Mouse (Mus musculus): ENCODE measurements around the gene Ptpn22.
"Not testable (repeated sequence)": the region's sequence is repeated elsewhere in the genome, so short reads cannot be mapped to it uniquely, and the experiment has no call there.

Ptpn22 gene

DNA sequence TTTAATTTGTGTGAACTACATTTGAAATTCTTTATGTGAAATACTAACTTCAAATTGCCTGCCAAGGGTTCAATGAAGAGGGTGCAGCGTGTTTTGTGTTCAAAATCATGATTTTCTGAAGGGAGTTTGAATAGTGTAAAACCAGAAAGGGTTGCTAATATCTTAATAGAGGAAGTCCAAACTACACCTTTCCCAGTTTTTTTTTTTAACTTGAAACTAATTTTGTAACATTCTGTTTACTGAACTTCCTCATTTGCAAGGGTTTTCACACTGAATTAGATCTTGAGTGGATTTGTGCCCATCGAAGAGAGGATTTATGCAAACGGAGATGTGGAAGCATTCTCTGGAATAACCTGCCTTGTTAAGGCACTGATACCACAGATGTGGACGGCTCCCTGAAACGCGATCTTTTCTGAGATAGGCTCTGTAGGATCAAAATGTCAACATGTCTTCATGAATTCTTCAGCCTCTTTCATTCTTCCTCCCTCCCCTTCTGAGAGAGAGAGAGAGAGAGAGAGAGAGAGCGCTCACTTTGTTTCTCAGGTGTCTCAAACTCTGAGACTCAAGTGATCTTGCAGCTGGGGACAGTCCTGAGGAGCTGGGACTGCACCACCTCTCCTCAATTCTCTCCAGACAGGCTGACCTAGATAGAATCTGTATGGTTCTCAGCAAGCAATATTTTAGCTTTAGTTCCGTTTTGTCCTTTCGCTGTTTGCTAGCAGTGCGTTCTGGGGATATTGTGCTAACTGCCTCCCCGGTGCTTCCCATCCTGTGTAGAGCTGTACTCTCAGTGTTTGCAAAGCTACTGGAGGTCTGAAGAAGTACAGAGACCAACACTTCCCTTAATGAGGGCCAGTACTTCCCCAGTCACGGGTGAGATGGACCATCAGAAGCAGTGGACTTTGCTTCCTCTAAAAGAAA lies at the start of gene Ptpn22:
TSS of gene Ptpn22 (plus strand) at position 915 of the 921 bp plus-strand sequence.
- peak; percentile 46 for DNase-seq

- DNase-seq: no peak
Observed at GRCm38 (mm10) chr3:103809799-103810150, 49.8 kb upstream of the Ptpn22 start.

- DNase-seq: no peak
Observed at GRCm38 (mm10) chr3:103810967-103811366, 48.6 kb upstream of the Ptpn22 start.

DNA sequence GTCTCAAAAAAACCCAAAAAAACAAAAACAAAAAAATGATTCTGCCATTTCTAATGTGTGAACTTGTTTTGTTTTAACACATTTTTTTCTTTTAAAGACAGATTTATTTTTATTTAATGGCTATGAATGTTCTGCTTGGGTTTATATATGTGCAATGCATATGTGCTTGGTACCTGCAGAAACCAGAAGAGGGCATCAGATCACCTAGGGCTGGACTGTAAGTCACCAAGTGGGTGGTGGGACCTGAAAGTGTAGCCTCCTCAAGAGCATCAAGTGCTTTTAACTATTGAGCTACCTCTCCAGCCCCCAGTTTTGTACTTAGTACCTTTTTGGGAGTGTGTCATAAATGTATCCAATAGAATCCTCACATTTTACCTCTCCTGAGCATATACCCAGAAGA lies 32.0 kb upstream of the Ptpn22 start:
- DNase-seq: no peak

GRCm38 (mm10) chr3:103829036-103829435 lies 30.6 kb upstream of the Ptpn22 start:
- no peak for DNase-seq

- not testable (repeated sequence) for DNase-seq
Observed at GRCm38 (mm10) chr3:103830681-103831080, 28.9 kb upstream of the Ptpn22 start.

DNA sequence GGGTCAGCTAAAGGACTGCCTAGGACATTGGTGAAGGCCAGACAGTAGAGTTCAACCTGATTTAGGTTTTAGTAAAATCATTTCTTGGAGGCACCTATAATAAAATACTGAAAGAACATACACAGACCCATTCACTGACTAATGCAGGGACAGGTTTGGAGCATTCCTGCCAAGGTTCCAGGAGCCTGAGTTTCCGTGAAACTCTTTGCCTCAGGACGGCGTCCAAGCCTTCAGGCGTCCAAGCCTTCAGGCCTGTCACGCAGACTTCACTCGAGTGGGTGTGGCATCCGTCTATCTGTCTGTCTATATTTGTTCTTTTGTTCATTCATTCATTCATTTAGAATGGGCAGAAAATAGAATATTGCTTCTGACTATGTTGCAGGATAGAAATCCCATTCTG lies 28.4 kb upstream of the Ptpn22 start:
- DNase-seq: no peak

GRCm38 (mm10) chr3:103832426-103832825 lies 27.2 kb upstream of the Ptpn22 start, which contains the start of gene Bcl2l15:
Gene Bcl2l15, plus strand, starts transcription at chr3:103832601.
- no peak for DNase-seq

DNA sequence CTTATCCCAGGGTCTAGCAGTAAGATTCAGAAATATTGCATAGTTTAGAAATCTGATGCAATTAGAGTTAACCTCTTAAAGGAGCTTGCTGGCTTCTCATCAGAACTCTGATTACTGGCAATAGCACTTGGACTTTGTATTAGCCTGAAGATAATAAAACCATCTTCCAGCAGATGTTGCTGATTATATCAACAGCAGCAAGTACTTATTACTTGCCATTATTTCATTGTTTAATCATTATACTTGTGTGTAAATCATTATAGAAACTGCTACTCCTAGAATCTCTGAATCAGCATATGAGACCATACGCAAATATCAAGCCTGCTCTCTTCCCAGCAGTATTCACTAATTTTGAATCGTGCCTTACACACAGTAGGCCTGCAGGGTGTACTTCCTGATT lies 25.6 kb upstream of the Ptpn22 start:
- peak; percentile 26 for DNase-seq

DNA sequence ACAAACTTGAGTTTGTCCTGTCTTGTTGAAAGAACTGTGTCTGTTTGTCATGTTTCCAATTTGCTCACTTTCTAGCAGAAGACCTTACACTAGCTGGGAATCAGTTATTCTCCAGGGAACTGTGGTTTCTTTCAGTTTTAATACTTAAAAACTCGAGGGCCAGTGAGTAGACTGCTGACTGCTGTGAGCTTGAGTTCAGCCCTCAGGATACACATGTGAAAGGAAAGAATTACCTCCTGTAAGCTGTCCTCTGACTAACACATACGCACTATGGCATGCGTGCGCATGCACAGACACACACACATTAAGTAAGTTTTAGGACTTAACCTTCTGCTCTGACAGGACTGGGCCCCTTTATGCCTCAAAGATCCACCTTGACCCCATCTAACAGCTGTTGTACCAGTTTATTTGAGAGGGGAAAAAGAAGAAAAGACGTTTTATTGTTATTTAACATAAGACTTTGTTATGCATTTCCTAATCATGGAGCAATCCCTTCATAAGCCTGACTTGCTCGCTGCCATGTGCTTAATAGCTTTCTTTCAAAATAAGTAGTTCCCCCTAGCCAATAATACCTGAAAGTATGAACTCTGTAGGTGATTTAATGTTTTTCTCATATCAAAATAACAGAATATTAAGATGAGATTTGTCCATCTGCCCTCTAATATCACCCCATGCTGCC lies 24.2 kb upstream of the Ptpn22 start:
- no peak for DNase-seq

DNA sequence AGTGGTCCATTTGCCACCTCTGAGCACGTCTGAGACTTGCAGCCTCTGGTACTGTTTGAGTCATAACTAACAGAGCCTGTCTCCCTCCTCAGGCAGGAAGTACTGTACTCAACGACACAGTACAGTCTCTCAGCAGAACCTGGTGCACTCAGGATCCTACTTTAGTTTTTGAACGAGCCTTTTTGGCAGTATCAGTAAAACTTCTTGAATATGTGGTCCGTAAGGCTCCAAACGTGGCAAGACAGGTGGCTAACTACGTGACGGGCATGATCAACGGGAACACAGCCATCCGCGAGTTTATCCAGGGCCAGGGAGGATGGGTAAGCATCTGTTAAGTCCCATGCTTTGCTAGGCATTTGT lies 23.7 kb upstream of the Ptpn22 start:
- no peak for DNase-seq

- no peak for DNase-seq
Observed at GRCm38 (mm10) chr3:103836453-103836852, 23.1 kb upstream of the Ptpn22 start.

DNA sequence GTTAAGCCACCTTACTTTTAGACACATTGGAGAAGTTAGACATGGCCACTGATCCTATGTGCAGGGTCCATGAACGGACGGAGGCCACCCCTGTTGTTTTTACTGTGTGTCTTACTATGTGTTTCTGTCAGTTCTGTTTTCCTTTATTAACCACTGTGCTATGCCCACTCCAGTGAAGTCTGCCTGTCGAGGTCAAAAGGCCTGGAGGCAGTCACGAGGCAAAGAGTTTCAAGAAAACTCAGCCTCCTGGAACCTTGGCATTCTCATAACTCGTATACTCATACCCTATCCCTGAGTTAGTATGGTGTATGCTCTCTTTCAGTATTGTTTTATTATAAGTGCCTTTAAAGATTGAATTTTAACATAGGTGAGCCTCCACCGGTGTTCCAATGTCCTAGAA lies 19.9 kb upstream of the Ptpn22 start:
- peak; percentile 41 for DNase-seq

GRCm38 (mm10) chr3:103840195-103840594 lies 19.4 kb upstream of the Ptpn22 start:
- DNase-seq: not testable (repeated sequence)

DNA sequence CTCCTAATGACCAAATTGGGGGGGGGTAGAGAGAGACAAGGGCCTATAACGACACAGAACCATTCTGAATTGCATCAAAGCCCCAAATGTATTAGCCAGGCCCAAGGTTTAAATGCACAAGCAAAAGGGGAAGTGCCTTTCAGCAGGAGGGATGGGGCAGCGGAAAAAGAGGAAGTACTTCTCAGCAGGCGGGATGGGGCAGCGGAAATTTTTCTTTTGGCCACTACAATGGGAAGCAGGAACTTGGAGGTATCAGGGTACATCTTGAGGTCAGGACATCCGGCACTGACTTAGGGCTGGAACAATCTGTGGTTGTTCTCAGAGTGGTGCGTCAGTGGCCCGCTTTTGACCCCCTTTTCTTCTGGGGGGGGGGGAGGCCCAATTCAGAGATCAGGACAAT lies 18.6 kb upstream of the Ptpn22 start:
- DNase-seq: not testable (repeated sequence)

- DNase-seq: peak; percentile 77
Observed at GRCm38 (mm10) chr3:103850644-103851363, 8.8 kb upstream of the Ptpn22 start.

- no peak for DNase-seq
Observed at GRCm38 (mm10) chr3:103851481-103851880, 8.1 kb upstream of the Ptpn22 start.

DNA sequence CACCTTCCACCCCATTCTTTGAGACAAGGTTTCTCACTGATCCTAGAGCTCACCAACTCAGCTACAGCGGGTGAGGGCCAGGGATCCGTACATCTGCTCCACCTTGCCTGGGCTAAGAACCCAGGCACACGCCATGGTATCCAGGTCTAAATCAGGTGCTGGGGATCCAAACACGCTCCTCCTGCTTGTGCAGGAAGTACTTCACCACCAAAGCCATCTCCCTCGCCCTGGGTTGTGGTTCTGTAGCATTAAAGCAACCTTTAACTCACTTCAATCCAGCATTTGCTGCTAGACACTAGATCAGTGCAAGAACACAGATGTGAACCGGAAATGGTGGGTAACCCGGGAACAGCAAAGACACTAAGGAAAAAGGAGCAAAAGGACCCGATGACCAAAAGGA lies 7.7 kb upstream of the Ptpn22 start:
- DNase-seq: no peak

- peak; percentile 85 for DNase-seq
Observed at GRCm38 (mm10) chr3:103852565-103853299, 6.9 kb upstream of the Ptpn22 start.

DNA sequence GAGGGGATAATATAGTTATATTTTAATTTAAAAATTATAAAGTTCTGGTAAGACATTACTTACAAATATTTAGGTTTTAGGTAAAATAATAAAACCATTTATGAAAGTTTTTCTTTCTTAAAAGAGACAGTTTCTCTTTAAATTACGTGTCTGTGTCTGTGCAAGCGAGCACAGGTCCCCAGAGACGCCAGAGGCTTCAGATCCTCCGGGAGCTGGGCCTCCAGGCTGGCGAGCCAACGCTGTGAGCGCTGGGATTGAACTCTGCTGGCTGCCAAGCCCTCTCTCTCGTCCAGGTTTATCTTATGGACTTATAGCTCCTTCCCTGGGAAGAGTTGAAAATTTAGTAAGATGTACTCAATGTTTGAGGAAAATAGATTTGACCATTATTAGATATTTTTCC lies 5.8 kb upstream of the Ptpn22 start:
- no peak for DNase-seq

GRCm38 (mm10) chr3:103857036-103857805 lies 2.4 kb upstream of the Ptpn22 start:
- no peak for DNase-seq

- DNase-seq: no peak
Observed at GRCm38 (mm10) chr3:103857977-103858563, 1.5 kb upstream of the Ptpn22 start.
